Mouse (Mus musculus) cortical plate, adult 2 months (tissue): ENCODE results near the gene Phf2. TPM values are rescaled to one million over a fixed set of nuclear protein-coding genes. Genes with fewer than 3 reads are reported as not detected.
"Not testable (repeated sequence)": the region's sequence is repeated elsewhere in the genome, so short reads cannot be mapped to it uniquely, and the experiment has no call there.

Experiments
- H3K27ac ChIP-seq: fragments of 200-500 bp; 2 replicates; pipeline ENCODE4 v1.5.1; 2012; ENCODE audit warnings: low read length, control low read depth, inconsistent platforms; ENCODE audit not compliant: insufficient read depth
- H3K4me1 ChIP-seq: fragments of 200-500 bp; 2 replicates; pipeline ENCODE4 v1.6.1; 2011; ENCODE audit warnings: low read length; ENCODE audit not compliant: control insufficient read depth, insufficient read depth
- H3K4me3 ChIP-seq: fragments of 200-500 bp; 2 replicates; pipeline ENCODE4 v1.5.1; 2011; ENCODE audit warnings: mild to moderate bottlenecking, low read length, control low read depth; ENCODE audit not compliant: insufficient read depth
- CTCF ChIP-seq: fragments of 200-500 bp; IDR thresholded peaks from 2 replicates; pipeline ENCODE4 v1.5.1; 2011; ENCODE audit warnings: mild to moderate bottlenecking, control low read depth, low read length; ENCODE audit not compliant: insufficient read depth; ENCODE audit errors: extremely low read depth
- POLR2A ChIP-seq: fragments of 200-500 bp; IDR thresholded peaks from 2 replicates; pipeline ENCODE4 v1.6.1; 2011; ENCODE audit warnings: mild to moderate bottlenecking, low read length, control low read depth; ENCODE audit not compliant: insufficient read depth; ENCODE audit errors: extremely low read depth
- polyA plus RNA-seq: library from polyadenylated mRNA; depleted of rRNA; stranded (reverse); fragments of >200 nt; gene quantifications from 2 replicates; pipeline ENCODE4 v1.2.3, GENCODE M21; 2012

Gene Phf2
- polyA plus RNA-seq, 1 experiment, result 17.5 TPM

- Histone ChIP-seq H3K27ac (no peak overlapping the region), H3K4me1 (no peaks in the 10 kb centered on the region)
- TF ChIP-seq POLR2A (no peak), CTCF (no peak)
These were observed 56.5 kb downstream of the Phf2 start for GRCm38 (mm10) chr13:48814406-48814805.

GRCm38 (mm10) chr13:48810991-48811390 lies 59.9 kb downstream of the Phf2 start:
- Histone ChIP-seq H3K27ac (no peak overlapping the region), H3K4me1 (no peaks in the 10 kb centered on the region), H3K4me3 (no peak overlapping the region)
- TF ChIP-seq CTCF (no peak), POLR2A (no peak)

More at GRCm38 (mm10) chr13:48814406-48814805, 56.5 kb downstream of the Phf2 start:
- H3K4me3 ChIP-seq, result no peak overlapping the region

- Histone ChIP-seq H3K4me3 (no peak overlapping the region), H3K4me1 (no peaks in the 10 kb centered on the region), H3K27ac (no peak overlapping the region)
- no peak for TF ChIP-seq CTCF
- TF ChIP-seq POLR2A, result no peak
These were observed 60.6 kb downstream of the Phf2 start for GRCm38 (mm10) chr13:48810274-48810823.

GRCm38 (mm10) chr13:48809668-48810067 lies 61.3 kb downstream of the Phf2 start:
- not testable (repeated sequence) for H3K4me1 ChIP-seq, H3K4me3 ChIP-seq, H3K27ac ChIP-seq

GRCm38 (mm10) chr13:48807481-48808031 lies 63.4 kb downstream of the Phf2 start:
- Histone ChIP-seq H3K4me3 (no peak overlapping the region), H3K27ac (no peak overlapping the region), H3K4me1 (no peaks in the 10 kb centered on the region)
- no peak for TF ChIP-seq POLR2A
- TF ChIP-seq CTCF, result peak; percentile 76

- no peak overlapping the region for H3K4me3 ChIP-seq
- no peaks in the 10 kb centered on the region for H3K4me1 ChIP-seq
- no peak overlapping the region for H3K27ac ChIP-seq
- TF ChIP-seq CTCF (no peak), POLR2A (no peak)
These were observed 68.7 kb downstream of the Phf2 start for GRCm38 (mm10) chr13:48802181-48802580.

GRCm38 (mm10) chr13:48800850-48801546 lies 69.9 kb downstream of the Phf2 start:
- peak; percentile 67 for TF ChIP-seq CTCF
- TF ChIP-seq POLR2A, result no peak
- Histone ChIP-seq H3K4me3 (no peak overlapping the region), H3K4me1 (no peaks in the 10 kb centered on the region), H3K27ac (no peak overlapping the region)

- Histone ChIP-seq H3K27ac (no peak overlapping the region), H3K4me1 (no peaks in the 10 kb centered on the region), H3K4me3 (no peak overlapping the region)
- no peak for TF ChIP-seq CTCF
- TF ChIP-seq POLR2A, result no peak
These were observed 72.6 kb downstream of the Phf2 start for GRCm38 (mm10) chr13:48798256-48798771.

- Histone ChIP-seq H3K4me1 (no peaks in the 10 kb centered on the region), H3K27ac (no peak overlapping the region), H3K4me3 (no peak overlapping the region)
- TF ChIP-seq CTCF (no peak), POLR2A (no peak)
These were observed 74.0 kb downstream of the Phf2 start for GRCm38 (mm10) chr13:48796906-48797305.

GRCm38 (mm10) chr13:48795711-48796110 lies 75.2 kb downstream of the Phf2 start:
- TF ChIP-seq POLR2A (no peak), CTCF (no peak)
- H3K4me3 ChIP-seq, result no peak overlapping the region
- no peak overlapping the region for H3K27ac ChIP-seq
- no peaks in the 10 kb centered on the region for H3K4me1 ChIP-seq
